Mouse (Mus musculus): ENCODE results near the gene Mrpl12. TPM values are rescaled to one million over a fixed set of nuclear protein-coding genes. Genes with fewer than 3 reads are reported as not detected.

Mrpl12 gene
- 166 and 172 TPM in 2 replicates for polyA plus RNA-seq (2015; fragmentation: Nextera tagmentation; extraction: Ambion mirVana)

- peak; percentile 94 for ATAC-seq (replicated peaks; ENCODE audit: low FRiP score)
- peaks cover 78% of the 10 kb centered on the region for H3K36me3 ChIP-seq
- peak within 1 kb of the TSS; percentile 70 for H3K4me2 ChIP-seq
- peaks cover 36% of the 10 kb centered on the region for H3K4me1 ChIP-seq
- no peaks in the 10 kb centered on the region for H3K9me3 ChIP-seq (replicated peaks)
- peak within 1 kb of the TSS; percentile 87 for H3K27ac ChIP-seq
- WGBS: under 1% methylated on average over 60 of the region's 60 CpGs
- peak within 1 kb of the TSS; percentile 99 for H3K4me3 ChIP-seq (replicated peaks)
- H3K9ac ChIP-seq: peak within 1 kb of the TSS; percentile 93
- no peaks in the 10 kb centered on the region for H3K27me3 ChIP-seq
Measured at GRCm38 (mm10) chr11:120484265-120484981, at the start of gene Mrpl12. Gene Mrpl12, plus strand, starts transcription at chr11:120484613.

- ATAC-seq (replicated peaks; ENCODE audit: low FRiP score): peak; percentile 90
- Histone ChIP-seq H3K9me3 (replicated peaks) (no peaks in the 10 kb centered on the region), H3K4me1 (peaks cover 12% of the 10 kb centered on the region), H3K27me3 (no peaks in the 10 kb centered on the region), H3K9ac (peak within 1 kb of the TSS; percentile 99), H3K4me3 (replicated peaks) (peak within 1 kb of the TSS; percentile 93), H3K36me3 (peaks cover 29% of the 10 kb centered on the region), H3K27ac (peak within 1 kb of the TSS; percentile 83), H3K4me2 (peak within 1 kb of the TSS; percentile 76)
- under 1% methylated on average over 63 of the region's 77 CpGs for WGBS
Measured at GRCm38 (mm10) chr11:120437152-120437856, 47.1 kb upstream of the Mrpl12 start, which contains the start of gene Nploc4. Gene Nploc4, minus strand, starts transcription at chr11:120437708.

- peak overlapping the region; percentile 99 for H3K9ac ChIP-seq
- H3K9me3 ChIP-seq (replicated peaks): no peaks in the 10 kb centered on the region
- no peak for ATAC-seq (replicated peaks; ENCODE audit: low FRiP score)
- peaks cover 12% of the 10 kb centered on the region for H3K4me1 ChIP-seq
- 24% methylated on average over 12 of the region's 12 CpGs for WGBS
- H3K27me3 ChIP-seq: no peaks in the 10 kb centered on the region
- peak overlapping the region; percentile 76 for H3K4me2 ChIP-seq
- peaks cover 23% of the 10 kb centered on the region for H3K36me3 ChIP-seq
- H3K4me3 ChIP-seq (replicated peaks): peak overlapping the region; percentile 93
- peak overlapping the region; percentile 83 for H3K27ac ChIP-seq
Measured at GRCm38 (mm10) chr11:120437857-120438385, 46.5 kb upstream of the Mrpl12 start.

GRCm38 (mm10) chr11:120442344-120442743, 42.1 kb upstream of the Mrpl12 start, which contains the start of gene Tspan10:
Gene Tspan10, plus strand, starts transcription at chr11:120442644.
- H3K4me1 ChIP-seq: no peaks in the 10 kb centered on the region
- no peaks in the 10 kb centered on the region for H3K9me3 ChIP-seq (replicated peaks)
- H3K36me3 ChIP-seq: no peaks in the 10 kb centered on the region
- no peak within 1 kb of the TSS for H3K27ac ChIP-seq
- WGBS: 91% methylated on average over 3 of the region's 3 CpGs
- H3K4me2 ChIP-seq: no peak within 1 kb of the TSS
- H3K9ac ChIP-seq: no peak within 1 kb of the TSS
- no peak for ATAC-seq (replicated peaks; ENCODE audit: low FRiP score)
- no peaks in the 10 kb centered on the region for H3K27me3 ChIP-seq
- H3K4me3 ChIP-seq (replicated peaks): no peak within 1 kb of the TSS

GRCm38 (mm10) chr11:120442765-120443280, 41.6 kb upstream of the Mrpl12 start:
- Histone ChIP-seq H3K4me1 (peaks cover 2% of the 10 kb centered on the region), H3K4me2 (no peak overlapping the region), H3K9me3 (replicated peaks) (no peaks in the 10 kb centered on the region), H3K27me3 (no peaks in the 10 kb centered on the region), H3K27ac (no peak overlapping the region), H3K4me3 (replicated peaks) (no peak overlapping the region), H3K9ac (no peak overlapping the region), H3K36me3 (no peaks in the 10 kb centered on the region)
- no peak for ATAC-seq (replicated peaks; ENCODE audit: low FRiP score)
- WGBS: 87% methylated on average over 3 of the region's 3 CpGs

- Histone ChIP-seq H3K36me3 (no peaks in the 10 kb centered on the region), H3K9ac (no peak overlapping the region), H3K4me2 (no peak overlapping the region), H3K4me1 (peaks cover 10% of the 10 kb centered on the region), H3K27me3 (no peaks in the 10 kb centered on the region), H3K9me3 (replicated peaks) (no peaks in the 10 kb centered on the region), H3K27ac (no peak overlapping the region), H3K4me3 (replicated peaks) (no peak overlapping the region)
- ATAC-seq (replicated peaks; ENCODE audit: low FRiP score): no peak
- WGBS: 74% methylated on average over 6 of the region's 6 CpGs
Measured at GRCm38 (mm10) chr11:120444106-120444505, 40.3 kb upstream of the Mrpl12 start.

- Histone ChIP-seq H3K4me1 (peaks cover 10% of the 10 kb centered on the region), H3K4me3 (replicated peaks) (no peak overlapping the region), H3K9me3 (replicated peaks) (no peaks in the 10 kb centered on the region), H3K36me3 (no peaks in the 10 kb centered on the region), H3K9ac (no peak overlapping the region), H3K27me3 (no peaks in the 10 kb centered on the region), H3K4me2 (no peak overlapping the region), H3K27ac (no peak overlapping the region)
- no peak for ATAC-seq (replicated peaks; ENCODE audit: low FRiP score)
- 44% methylated on average over 3 of the region's 3 CpGs for WGBS
Measured at GRCm38 (mm10) chr11:120445475-120445874, 38.9 kb upstream of the Mrpl12 start.

- peaks cover 10% of the 10 kb centered on the region for H3K4me1 ChIP-seq
- H3K27ac ChIP-seq: no peak overlapping the region
- ATAC-seq (replicated peaks; ENCODE audit: low FRiP score): no peak
- no peaks in the 10 kb centered on the region for H3K27me3 ChIP-seq
- no peak overlapping the region for H3K9ac ChIP-seq
- 59% methylated on average over 7 of the region's 7 CpGs for WGBS
- no peaks in the 10 kb centered on the region for H3K36me3 ChIP-seq
- H3K4me2 ChIP-seq: no peak overlapping the region
- no peak overlapping the region for H3K4me3 ChIP-seq (replicated peaks)
- no peaks in the 10 kb centered on the region for H3K9me3 ChIP-seq (replicated peaks)
Measured at GRCm38 (mm10) chr11:120447179-120447578, 37.2 kb upstream of the Mrpl12 start.

- Histone ChIP-seq H3K4me1 (peaks cover 18% of the 10 kb centered on the region), H3K27me3 (no peaks in the 10 kb centered on the region), H3K36me3 (peaks cover 6% of the 10 kb centered on the region; the same call in 1 of the 2 replicates), H3K4me2 (no peak overlapping the region), H3K4me3 (replicated peaks) (no peak overlapping the region), H3K9ac (no peak overlapping the region), H3K27ac (no peak overlapping the region), H3K9me3 (replicated peaks) (no peaks in the 10 kb centered on the region)
- 77% methylated on average over 3 of the region's 3 CpGs for WGBS
- no peak for ATAC-seq (replicated peaks; ENCODE audit: low FRiP score)
Measured at GRCm38 (mm10) chr11:120452246-120452645, 32.2 kb upstream of the Mrpl12 start.

- no peak for ATAC-seq (replicated peaks; ENCODE audit: low FRiP score)
- 82% methylated on average over 4 of the region's 4 CpGs for WGBS
- H3K27me3 ChIP-seq: no peaks in the 10 kb centered on the region
- no peak within 1 kb of the TSS for H3K27ac ChIP-seq
- peaks cover 14% of the 10 kb centered on the region for H3K4me1 ChIP-seq
- no peaks in the 10 kb centered on the region for H3K9me3 ChIP-seq (replicated peaks)
- no peak within 1 kb of the TSS for H3K4me3 ChIP-seq (replicated peaks)
- H3K4me2 ChIP-seq: no peak within 1 kb of the TSS
- peaks cover 6% of the 10 kb centered on the region; the same call in 1 of the 2 replicates for H3K36me3 ChIP-seq
- no peak within 1 kb of the TSS for H3K9ac ChIP-seq
Measured at GRCm38 (mm10) chr11:120453306-120453705, 31.1 kb upstream of the Mrpl12 start, which contains the start of gene Pde6g. Gene Pde6g, minus strand, starts transcription at chr11:120453500.

GRCm38 (mm10) chr11:120454965-120455364, 29.4 kb upstream of the Mrpl12 start:
- WGBS: 88% methylated on average over 4 of the region's 4 CpGs
- Histone ChIP-seq H3K9ac (no peak overlapping the region), H3K4me3 (replicated peaks) (no peak overlapping the region), H3K9me3 (replicated peaks) (no peaks in the 10 kb centered on the region), H3K36me3 (peaks cover 15% of the 10 kb centered on the region), H3K4me2 (no peak overlapping the region), H3K27ac (no peak overlapping the region), H3K27me3 (no peaks in the 10 kb centered on the region), H3K4me1 (peaks cover 23% of the 10 kb centered on the region)
- ATAC-seq (replicated peaks; ENCODE audit: low FRiP score): no peak

GRCm38 (mm10) chr11:120455413-120455812, 29.0 kb upstream of the Mrpl12 start:
- WGBS: 91% methylated on average over 7 of the region's 7 CpGs
- no peaks in the 10 kb centered on the region for H3K9me3 ChIP-seq (replicated peaks)
- no peak for ATAC-seq (replicated peaks; ENCODE audit: low FRiP score)
- peaks cover 18% of the 10 kb centered on the region for H3K36me3 ChIP-seq
- H3K4me1 ChIP-seq: peaks cover 23% of the 10 kb centered on the region
- H3K4me2 ChIP-seq: no peak overlapping the region
- no peak overlapping the region for H3K9ac ChIP-seq
- H3K27ac ChIP-seq: no peak overlapping the region
- no peak overlapping the region for H3K4me3 ChIP-seq (replicated peaks)
- no peaks in the 10 kb centered on the region for H3K27me3 ChIP-seq
